Mouse (Mus musculus): ENCODE results near the gene Kpna3. TPM values are rescaled to one million over a fixed set of nuclear protein-coding genes. Genes with fewer than 3 reads are reported as not detected.
"Not testable (repeated sequence)": the region's sequence is repeated elsewhere in the genome, so short reads cannot be mapped to it uniquely, and the experiment has no call there.

The Kpna3 gene
- polyA plus RNA-seq, 1 experiment from 2014 or later, result 44.9 TPM

- Histone ChIP-seq H3K9ac (ENCODE audit: low read length) (no peak overlapping the region), H3K4me2 (ENCODE audit: low read depth, low read length) (no peak overlapping the region), H3K4me1 (ENCODE audit: control insufficient read depth, insufficient read depth, low read length) (no peaks in the 10 kb centered on the region), H3K27me3 (ENCODE audit: control insufficient read depth, insufficient read depth, low read length) (no peaks in the 10 kb centered on the region), H3K4me3 (replicated peaks; ENCODE audit: low read length) (no peak overlapping the region), H3K27ac (ENCODE audit: low read length) (no peak overlapping the region), H3K36me3 (ENCODE audit: control insufficient read depth, insufficient read depth, low read length) (no peaks in the 10 kb centered on the region), H3K9me3 (replicated peaks; ENCODE audit: control insufficient read depth, low read length) (no peaks in the 10 kb centered on the region)
- 86% methylated on average over 4 of the region's 4 CpGs for WGBS
- no peak for ATAC-seq (ENCODE audit: insufficient read depth, low FRiP score)
These were observed 100.3 kb downstream of the Kpna3 start for GRCm38 (mm10) chr14:61339381-61339780.

GRCm38 (mm10) chr14:61330996-61331561 lies 108.6 kb downstream of the Kpna3 start:
- H3K36me3 ChIP-seq (ENCODE audit: control insufficient read depth, insufficient read depth, low read length), result no peaks in the 10 kb centered on the region
- no peaks in the 10 kb centered on the region for H3K27me3 ChIP-seq (ENCODE audit: control insufficient read depth, insufficient read depth, low read length)
- no peaks in the 10 kb centered on the region for H3K4me1 ChIP-seq (ENCODE audit: control insufficient read depth, insufficient read depth, low read length)
- 18% methylated on average over 13 of the region's 13 CpGs for WGBS
- H3K4me2 ChIP-seq (ENCODE audit: low read depth, low read length), result no peak overlapping the region
- H3K27ac ChIP-seq (ENCODE audit: low read length), result no peak overlapping the region
- no peak overlapping the region for H3K4me3 ChIP-seq (replicated peaks; ENCODE audit: low read length)
- H3K9ac ChIP-seq (ENCODE audit: low read length), result no peak overlapping the region
- H3K9me3 ChIP-seq (replicated peaks; ENCODE audit: control insufficient read depth, low read length), result no peaks in the 10 kb centered on the region
- peak; percentile 85; the same call in 1 of the 2 replicates for ATAC-seq (ENCODE audit: insufficient read depth, low FRiP score)

GRCm38 (mm10) chr14:61330591-61330990 lies 109.1 kb downstream of the Kpna3 start:
- Histone ChIP-seq H3K9ac (ENCODE audit: low read length) (no peak overlapping the region), H3K4me1 (ENCODE audit: control insufficient read depth, insufficient read depth, low read length) (no peaks in the 10 kb centered on the region), H3K27ac (ENCODE audit: low read length) (no peak overlapping the region), H3K4me2 (ENCODE audit: low read depth, low read length) (no peak overlapping the region), H3K36me3 (ENCODE audit: control insufficient read depth, insufficient read depth, low read length) (no peaks in the 10 kb centered on the region), H3K27me3 (ENCODE audit: control insufficient read depth, insufficient read depth, low read length) (no peaks in the 10 kb centered on the region), H3K9me3 (replicated peaks; ENCODE audit: control insufficient read depth, low read length) (no peaks in the 10 kb centered on the region), H3K4me3 (replicated peaks; ENCODE audit: low read length) (no peak overlapping the region)
- WGBS, result 74% methylated on average over 11 of the region's 11 CpGs
- ATAC-seq (ENCODE audit: insufficient read depth, low FRiP score), result no peak

GRCm38 (mm10) chr14:61327618-61328450 lies 111.8 kb downstream of the Kpna3 start:
- Histone ChIP-seq H3K4me2 (ENCODE audit: low read depth, low read length) (peak overlapping the region; percentile 38), H3K4me3 (replicated peaks; ENCODE audit: low read length) (peak overlapping the region; percentile 15), H3K4me1 (ENCODE audit: control insufficient read depth, insufficient read depth, low read length) (no peaks in the 10 kb centered on the region), H3K9ac (ENCODE audit: low read length) (peak overlapping the region; percentile 49), H3K9me3 (replicated peaks; ENCODE audit: control insufficient read depth, low read length) (no peaks in the 10 kb centered on the region), H3K36me3 (ENCODE audit: control insufficient read depth, insufficient read depth, low read length) (no peaks in the 10 kb centered on the region), H3K27me3 (ENCODE audit: control insufficient read depth, insufficient read depth, low read length) (no peaks in the 10 kb centered on the region), H3K27ac (ENCODE audit: low read length) (no peak overlapping the region)
- WGBS, result 37% methylated on average over 19 of the region's 19 CpGs
- peak; percentile 45; the same call in 1 of the 2 replicates for ATAC-seq (ENCODE audit: insufficient read depth, low FRiP score)

- ATAC-seq (ENCODE audit: insufficient read depth, low FRiP score); H3K36me3 ChIP-seq (ENCODE audit: control insufficient read depth, insufficient read depth, low read length); H3K27me3 ChIP-seq (ENCODE audit: control insufficient read depth, insufficient read depth, low read length); H3K4me1 ChIP-seq (ENCODE audit: control insufficient read depth, insufficient read depth, low read length); H3K4me3 ChIP-seq (replicated peaks; ENCODE audit: low read length); H3K27ac ChIP-seq (ENCODE audit: low read length); H3K9ac ChIP-seq (ENCODE audit: low read length); H3K9me3 ChIP-seq (replicated peaks; ENCODE audit: control insufficient read depth, low read length); H3K4me2 ChIP-seq (ENCODE audit: low read depth, low read length): not testable (repeated sequence)
- 33% methylated on average over 6 of the region's 6 CpGs for WGBS
These were observed 112.7 kb downstream of the Kpna3 start for GRCm38 (mm10) chr14:61327007-61327406.

GRCm38 (mm10) chr14:61322740-61323139 lies 116.9 kb downstream of the Kpna3 start:
- WGBS, result 84% methylated on average over 1 of the region's 1 CpGs
- ATAC-seq (ENCODE audit: insufficient read depth, low FRiP score), result no peak

GRCm38 (mm10) chr14:61321200-61321599 lies 118.5 kb downstream of the Kpna3 start:
- Histone ChIP-seq H3K4me2 (ENCODE audit: low read depth, low read length) (no peak overlapping the region), H3K9ac (ENCODE audit: low read length) (no peak overlapping the region), H3K27me3 (ENCODE audit: control insufficient read depth, insufficient read depth, low read length) (no peaks in the 10 kb centered on the region), H3K4me3 (replicated peaks; ENCODE audit: low read length) (no peak overlapping the region), H3K9me3 (replicated peaks; ENCODE audit: control insufficient read depth, low read length) (0 out of 2 replicates have a peak, but pooled peaks cover 3% of the 10 kb centered on the region), H3K27ac (ENCODE audit: low read length) (no peak overlapping the region), H3K4me1 (ENCODE audit: control insufficient read depth, insufficient read depth, low read length) (0 out of 2 replicates have a peak, but pooled peaks cover 5% of the 10 kb centered on the region), H3K36me3 (ENCODE audit: control insufficient read depth, insufficient read depth, low read length) (no peaks in the 10 kb centered on the region)
- ATAC-seq (ENCODE audit: insufficient read depth, low FRiP score), result peak; percentile 56; the same call in 1 of the 2 replicates
- WGBS, result 65% methylated on average over 4 of the region's 4 CpGs

More at GRCm38 (mm10) chr14:61322740-61323139, 116.9 kb downstream of the Kpna3 start:
- no peak overlapping the region for H3K27ac ChIP-seq (ENCODE audit: low read length)
- H3K4me2 ChIP-seq (ENCODE audit: low read depth, low read length), result no peak overlapping the region
- H3K4me3 ChIP-seq (replicated peaks; ENCODE audit: low read length), result no peak overlapping the region
- H3K36me3 ChIP-seq (ENCODE audit: control insufficient read depth, insufficient read depth, low read length), result no peaks in the 10 kb centered on the region
- H3K4me1 ChIP-seq (ENCODE audit: control insufficient read depth, insufficient read depth, low read length), result 0 out of 2 replicates have a peak, but pooled peaks cover 5% of the 10 kb centered on the region
- H3K9me3 ChIP-seq (replicated peaks; ENCODE audit: control insufficient read depth, low read length), result 0 out of 2 replicates have a peak, but pooled peaks cover 3% of the 10 kb centered on the region
- H3K9ac ChIP-seq (ENCODE audit: low read length), result no peak overlapping the region
- H3K27me3 ChIP-seq (ENCODE audit: control insufficient read depth, insufficient read depth, low read length), result no peaks in the 10 kb centered on the region

GRCm38 (mm10) chr14:61320765-61321164 lies 118.9 kb downstream of the Kpna3 start:
- H3K4me2 ChIP-seq (ENCODE audit: low read depth, low read length), result no peak overlapping the region
- H3K36me3 ChIP-seq (ENCODE audit: control insufficient read depth, insufficient read depth, low read length), result no peaks in the 10 kb centered on the region
- H3K27ac ChIP-seq (ENCODE audit: low read length), result 0 out of 2 replicates have a peak overlapping the region, but pooled peaks have one; percentile 6
- 0 out of 2 replicates have a peak, but pooled peaks cover 5% of the 10 kb centered on the region for H3K4me1 ChIP-seq (ENCODE audit: control insufficient read depth, insufficient read depth, low read length)
- WGBS, result 62% methylated on average over 1 of the region's 1 CpGs
- no peaks in the 10 kb centered on the region for H3K27me3 ChIP-seq (ENCODE audit: control insufficient read depth, insufficient read depth, low read length)
- ATAC-seq (ENCODE audit: insufficient read depth, low FRiP score), result peak; percentile 77
- 0 out of 2 replicates have a peak, but pooled peaks cover 3% of the 10 kb centered on the region for H3K9me3 ChIP-seq (replicated peaks; ENCODE audit: control insufficient read depth, low read length)
- H3K9ac ChIP-seq (ENCODE audit: low read length), result no peak overlapping the region
- no peak overlapping the region for H3K4me3 ChIP-seq (replicated peaks; ENCODE audit: low read length)

GRCm38 (mm10) chr14:61316861-61317260 lies 122.8 kb downstream of the Kpna3 start:
- no peaks in the 10 kb centered on the region for H3K27me3 ChIP-seq (ENCODE audit: control insufficient read depth, insufficient read depth, low read length)
- WGBS, result 35% methylated on average over 4 of the region's 4 CpGs
- H3K36me3 ChIP-seq (ENCODE audit: control insufficient read depth, insufficient read depth, low read length), result no peaks in the 10 kb centered on the region
- H3K9ac ChIP-seq (ENCODE audit: low read length), result no peak overlapping the region
- no peak overlapping the region for H3K4me2 ChIP-seq (ENCODE audit: low read depth, low read length)
- H3K27ac ChIP-seq (ENCODE audit: low read length), result no peak overlapping the region
- no peak overlapping the region for H3K4me3 ChIP-seq (replicated peaks; ENCODE audit: low read length)
- H3K4me1 ChIP-seq (ENCODE audit: control insufficient read depth, insufficient read depth, low read length), result 0 out of 2 replicates have a peak, but pooled peaks cover 5% of the 10 kb centered on the region
- no peaks in the 10 kb centered on the region for H3K9me3 ChIP-seq (replicated peaks; ENCODE audit: control insufficient read depth, low read length)
- 0 out of 2 replicates have a peak, but pooled peaks have one; percentile 23 for ATAC-seq (ENCODE audit: insufficient read depth, low FRiP score)
